Mouse (Mus musculus) skeletal muscle tissue, adult 2 months (tissue): ENCODE results near the gene Pqlc2.

Source experiments
- DNase-seq: peaks from one replicate; pipeline ENCODE4 v3.0.0-alpha.2; 2012; ENCODE audit warnings: low read depth, low spot score

Pqlc2 gene

GRCm38 (mm10) chr4:139305521-139305920, 5.0 kb downstream of the Pqlc2 start:
- no peak for DNase-seq

GRCm38 (mm10) chr4:139302241-139302640, 8.3 kb downstream of the Pqlc2 start:
- no peak for DNase-seq

GRCm38 (mm10) chr4:139301780-139302179, 8.7 kb downstream of the Pqlc2 start:
- DNase-seq, result no peak

- no peak for DNase-seq
Measured at GRCm38 (mm10) chr4:139298671-139299366, 11.7 kb downstream of the Pqlc2 start.

GRCm38 (mm10) chr4:139297566-139297965, 12.9 kb downstream of the Pqlc2 start:
- no peak for DNase-seq

GRCm38 (mm10) chr4:139292038-139292437, 18.5 kb downstream of the Pqlc2 start:
- DNase-seq, result no peak

GRCm38 (mm10) chr4:139291099-139291498, 19.4 kb downstream of the Pqlc2 start:
- no peak for DNase-seq

- DNase-seq, result peak; percentile 78
Measured at GRCm38 (mm10) chr4:139289017-139289416, 21.5 kb downstream of the Pqlc2 start.

GRCm38 (mm10) chr4:139287122-139287863, 23.2 kb downstream of the Pqlc2 start:
- peak; percentile 71 for DNase-seq

GRCm38 (mm10) chr4:139286234-139286633, 24.3 kb downstream of the Pqlc2 start:
- DNase-seq, result peak; percentile 63

- DNase-seq, result no peak
Measured at GRCm38 (mm10) chr4:139284877-139285276, 25.6 kb downstream of the Pqlc2 start.

- no peak for DNase-seq
Measured at GRCm38 (mm10) chr4:139282955-139283417, 27.5 kb downstream of the Pqlc2 start.

GRCm38 (mm10) chr4:139281791-139282345, 28.6 kb downstream of the Pqlc2 start:
- DNase-seq, result peak; percentile 54

GRCm38 (mm10) chr4:139280530-139280929, 30.0 kb downstream of the Pqlc2 start:
- DNase-seq, result no peak

- DNase-seq, result no peak
Measured at GRCm38 (mm10) chr4:139276411-139276810, 34.1 kb downstream of the Pqlc2 start.

- DNase-seq, result peak; percentile 62
Measured at GRCm38 (mm10) chr4:139274573-139274972, 35.9 kb downstream of the Pqlc2 start.

- DNase-seq, result no peak
Measured at GRCm38 (mm10) chr4:139272951-139273680, 37.4 kb downstream of the Pqlc2 start.

GRCm38 (mm10) chr4:139271562-139271961, 38.9 kb downstream of the Pqlc2 start:
- DNase-seq, result no peak

GRCm38 (mm10) chr4:139270168-139270567, 40.3 kb downstream of the Pqlc2 start:
- DNase-seq, result no peak

GRCm38 (mm10) chr4:139268242-139268641, 42.3 kb downstream of the Pqlc2 start:
- DNase-seq, result peak; percentile 71

- DNase-seq, result no peak
Measured at GRCm38 (mm10) chr4:139267335-139267734, 43.2 kb downstream of the Pqlc2 start.

- no peak for DNase-seq
Measured at GRCm38 (mm10) chr4:139266500-139266865, 44.0 kb downstream of the Pqlc2 start.
